Mouse (Mus musculus): ENCODE results near the gene Tnfrsf25. TPM values are rescaled to one million over a fixed set of nuclear protein-coding genes. Genes with fewer than 3 reads are reported as not detected.

Gene Tnfrsf25
- polyA plus RNA-seq, 1 experiment from 2014 or later, result 0.80 TPM

GRCm38 (mm10) chr4:152100541-152100940 lies 15.2 kb upstream of the Tnfrsf25 start:
- no peak for ATAC-seq
- peaks cover 2% of the 10 kb centered on the region; the same call in 1 of the 2 replicates for H3K27me3 ChIP-seq (replicated peaks; ENCODE audit: control insufficient read depth, insufficient read depth, low read length)
- H3K4me1 ChIP-seq (ENCODE audit: control insufficient read depth, insufficient read depth, low read depth, low read length), result no peaks in the 10 kb centered on the region
- H3K9me3 ChIP-seq (ENCODE audit: control insufficient read depth, low read length), result no peaks in the 10 kb centered on the region
- H3K4me3 ChIP-seq (ENCODE audit: low read length), result no peak overlapping the region
- H3K27ac ChIP-seq (ENCODE audit: low read depth, low read length), result no peak overlapping the region
- 0 out of 2 replicates have a peak, but pooled peaks cover 3% of the 10 kb centered on the region for H3K36me3 ChIP-seq (ENCODE audit: control insufficient read depth, insufficient read depth, low read length)
- 75% methylated on average over 11 of the region's 11 CpGs for WGBS
- H3K4me2 ChIP-seq (ENCODE audit: low read length), result no peak overlapping the region
- H3K9ac ChIP-seq (ENCODE audit: low read depth, low read length), result no peak overlapping the region

- no peak for ATAC-seq
- 84% methylated on average over 7 of the region's 7 CpGs for WGBS
Observed at GRCm38 (mm10) chr4:152101081-152101653, 14.6 kb upstream of the Tnfrsf25 start.

GRCm38 (mm10) chr4:152101921-152102320 lies 13.8 kb upstream of the Tnfrsf25 start:
- Histone ChIP-seq H3K27me3 (replicated peaks; ENCODE audit: control insufficient read depth, insufficient read depth, low read length) (peaks cover 2% of the 10 kb centered on the region; the same call in 1 of the 2 replicates), H3K27ac (ENCODE audit: low read depth, low read length) (no peak overlapping the region), H3K4me3 (ENCODE audit: low read length) (no peak overlapping the region), H3K9me3 (ENCODE audit: control insufficient read depth, low read length) (no peaks in the 10 kb centered on the region), H3K9ac (ENCODE audit: low read depth, low read length) (no peak overlapping the region), H3K4me2 (ENCODE audit: low read length) (no peak overlapping the region), H3K36me3 (ENCODE audit: control insufficient read depth, insufficient read depth, low read length) (0 out of 2 replicates have a peak, but pooled peaks cover 6% of the 10 kb centered on the region), H3K4me1 (ENCODE audit: control insufficient read depth, insufficient read depth, low read depth, low read length) (no peaks in the 10 kb centered on the region)
- no peak for ATAC-seq
- WGBS, result 95% methylated on average over 16 of the region's 16 CpGs

More at GRCm38 (mm10) chr4:152101081-152101653, 14.6 kb upstream of the Tnfrsf25 start:
- Histone ChIP-seq H3K4me3 (ENCODE audit: low read length) (no peak overlapping the region), H3K4me2 (ENCODE audit: low read length) (no peak overlapping the region), H3K27ac (ENCODE audit: low read depth, low read length) (no peak overlapping the region), H3K36me3 (ENCODE audit: control insufficient read depth, insufficient read depth, low read length) (0 out of 2 replicates have a peak, but pooled peaks cover 4% of the 10 kb centered on the region), H3K27me3 (replicated peaks; ENCODE audit: control insufficient read depth, insufficient read depth, low read length) (peaks cover 2% of the 10 kb centered on the region; the same call in 1 of the 2 replicates), H3K9me3 (ENCODE audit: control insufficient read depth, low read length) (no peaks in the 10 kb centered on the region), H3K4me1 (ENCODE audit: control insufficient read depth, insufficient read depth, low read depth, low read length) (no peaks in the 10 kb centered on the region), H3K9ac (ENCODE audit: low read depth, low read length) (no peak overlapping the region)

GRCm38 (mm10) chr4:152103025-152103424 lies 12.7 kb upstream of the Tnfrsf25 start:
- H3K27ac ChIP-seq (ENCODE audit: low read depth, low read length), result no peak overlapping the region
- no peak overlapping the region for H3K9ac ChIP-seq (ENCODE audit: low read depth, low read length)
- peaks cover 2% of the 10 kb centered on the region; the same call in 1 of the 2 replicates for H3K27me3 ChIP-seq (replicated peaks; ENCODE audit: control insufficient read depth, insufficient read depth, low read length)
- H3K4me1 ChIP-seq (ENCODE audit: control insufficient read depth, insufficient read depth, low read depth, low read length), result peaks cover 6% of the 10 kb centered on the region; the same call in 1 of the 2 replicates
- 39% methylated on average over 7 of the region's 7 CpGs for WGBS
- H3K36me3 ChIP-seq (ENCODE audit: control insufficient read depth, insufficient read depth, low read length), result 0 out of 2 replicates have a peak, but pooled peaks cover 6% of the 10 kb centered on the region
- no peak overlapping the region for H3K4me2 ChIP-seq (ENCODE audit: low read length)
- no peak for ATAC-seq
- no peak overlapping the region for H3K4me3 ChIP-seq (ENCODE audit: low read length)
- no peaks in the 10 kb centered on the region for H3K9me3 ChIP-seq (ENCODE audit: control insufficient read depth, low read length)

GRCm38 (mm10) chr4:152106746-152107145 lies 9.0 kb upstream of the Tnfrsf25 start:
- no peak overlapping the region for H3K4me2 ChIP-seq (ENCODE audit: low read length)
- no peak for ATAC-seq

GRCm38 (mm10) chr4:152107493-152107892 lies 8.2 kb upstream of the Tnfrsf25 start:
- Histone ChIP-seq H3K27ac (ENCODE audit: low read depth, low read length) (peak overlapping the region; percentile 57), H3K4me2 (ENCODE audit: low read length) (peak overlapping the region; percentile 61), H3K9me3 (ENCODE audit: control insufficient read depth, low read length) (no peaks in the 10 kb centered on the region), H3K36me3 (ENCODE audit: control insufficient read depth, insufficient read depth, low read length) (peaks cover 8% of the 10 kb centered on the region), H3K9ac (ENCODE audit: low read depth, low read length) (peak overlapping the region; percentile 45), H3K4me1 (ENCODE audit: control insufficient read depth, insufficient read depth, low read depth, low read length) (peaks cover 14% of the 10 kb centered on the region), H3K27me3 (replicated peaks; ENCODE audit: control insufficient read depth, insufficient read depth, low read length) (peaks cover 2% of the 10 kb centered on the region; the same call in 1 of the 2 replicates), H3K4me3 (ENCODE audit: low read length) (peak overlapping the region; percentile 36)
- 14% methylated on average over 24 of the region's 24 CpGs for WGBS
- ATAC-seq, result peak; percentile 66

More at GRCm38 (mm10) chr4:152106746-152107145, 9.0 kb upstream of the Tnfrsf25 start:
- no peak overlapping the region for H3K27ac ChIP-seq (ENCODE audit: low read depth, low read length)
- H3K36me3 ChIP-seq (ENCODE audit: control insufficient read depth, insufficient read depth, low read length), result 0 out of 2 replicates have a peak, but pooled peaks cover 8% of the 10 kb centered on the region
- H3K9ac ChIP-seq (ENCODE audit: low read depth, low read length), result no peak overlapping the region
- peaks cover 2% of the 10 kb centered on the region; the same call in 1 of the 2 replicates for H3K27me3 ChIP-seq (replicated peaks; ENCODE audit: control insufficient read depth, insufficient read depth, low read length)
- 65% methylated on average over 9 of the region's 9 CpGs for WGBS
- H3K4me3 ChIP-seq (ENCODE audit: low read length), result no peak overlapping the region
- peaks cover 14% of the 10 kb centered on the region for H3K4me1 ChIP-seq (ENCODE audit: control insufficient read depth, insufficient read depth, low read depth, low read length)
- H3K9me3 ChIP-seq (ENCODE audit: control insufficient read depth, low read length), result no peaks in the 10 kb centered on the region

GRCm38 (mm10) chr4:152107971-152108509 lies 7.7 kb upstream of the Tnfrsf25 start:
- 10% methylated on average over 28 of the region's 30 CpGs for WGBS
- H3K4me3 ChIP-seq (ENCODE audit: low read length), result peak overlapping the region; percentile 36
- H3K4me1 ChIP-seq (ENCODE audit: control insufficient read depth, insufficient read depth, low read depth, low read length), result peaks cover 14% of the 10 kb centered on the region

GRCm38 (mm10) chr4:152108673-152109072 lies 7.1 kb upstream of the Tnfrsf25 start:
- Histone ChIP-seq H3K4me3 (ENCODE audit: low read length) (peak overlapping the region; percentile 36), H3K9ac (ENCODE audit: low read depth, low read length) (peak overlapping the region; percentile 45), H3K4me2 (ENCODE audit: low read length) (peak overlapping the region; percentile 61), H3K27ac (ENCODE audit: low read depth, low read length) (peak overlapping the region; percentile 64), H3K27me3 (replicated peaks; ENCODE audit: control insufficient read depth, insufficient read depth, low read length) (peaks cover 2% of the 10 kb centered on the region), H3K36me3 (ENCODE audit: control insufficient read depth, insufficient read depth, low read length) (peaks cover 13% of the 10 kb centered on the region), H3K9me3 (ENCODE audit: control insufficient read depth, low read length) (no peaks in the 10 kb centered on the region), H3K4me1 (ENCODE audit: control insufficient read depth, insufficient read depth, low read depth, low read length) (peaks cover 14% of the 10 kb centered on the region)
- ATAC-seq, result no peak
- WGBS, result 73% methylated on average over 5 of the region's 5 CpGs

More at GRCm38 (mm10) chr4:152107971-152108509, 7.7 kb upstream of the Tnfrsf25 start:
- peak overlapping the region; percentile 45 for H3K9ac ChIP-seq (ENCODE audit: low read depth, low read length)
- no peaks in the 10 kb centered on the region for H3K9me3 ChIP-seq (ENCODE audit: control insufficient read depth, low read length)
- ATAC-seq, result peak; percentile 95
- H3K4me2 ChIP-seq (ENCODE audit: low read length), result peak overlapping the region; percentile 61
- peaks cover 12% of the 10 kb centered on the region for H3K36me3 ChIP-seq (ENCODE audit: control insufficient read depth, insufficient read depth, low read length)
- H3K27me3 ChIP-seq (replicated peaks; ENCODE audit: control insufficient read depth, insufficient read depth, low read length), result peaks cover 2% of the 10 kb centered on the region
- H3K27ac ChIP-seq (ENCODE audit: low read depth, low read length), result peak overlapping the region; percentile 64

- Histone ChIP-seq H3K9me3 (ENCODE audit: control insufficient read depth, low read length) (no peaks in the 10 kb centered on the region), H3K27me3 (replicated peaks; ENCODE audit: control insufficient read depth, insufficient read depth, low read length) (peaks cover 7% of the 10 kb centered on the region), H3K4me3 (ENCODE audit: low read length) (no peak overlapping the region), H3K27ac (ENCODE audit: low read depth, low read length) (no peak overlapping the region), H3K4me2 (ENCODE audit: low read length) (no peak overlapping the region), H3K36me3 (ENCODE audit: control insufficient read depth, insufficient read depth, low read length) (peaks cover 10% of the 10 kb centered on the region), H3K4me1 (ENCODE audit: control insufficient read depth, insufficient read depth, low read depth, low read length) (peaks cover 14% of the 10 kb centered on the region), H3K9ac (ENCODE audit: low read depth, low read length) (no peak overlapping the region)
- ATAC-seq, result no peak
- 86% methylated on average over 3 of the region's 3 CpGs for WGBS
Observed at GRCm38 (mm10) chr4:152109509-152109908, 6.2 kb upstream of the Tnfrsf25 start.
